Mouse (Mus musculus) urinary bladder, adult 2 months (tissue): ENCODE results near the gene C1ql4. TPM values are rescaled to one million over a fixed set of nuclear protein-coding genes. Genes with fewer than 3 reads are reported as not detected.

Experiments
- DNase-seq: peaks from one replicate; pipeline ENCODE4 v3.0.0; 2022; ENCODE audit warnings: low spot score
- polyA plus RNA-seq: library from polyadenylated mRNA; depleted of rRNA; stranded (reverse); fragments of >200 nt; gene quantifications from 2 replicates; pipeline ENCODE4 v1.2.3, GENCODE M21; 2012; rRNA removed

C1ql4 gene
- polyA plus RNA-seq = not detected in 2 replicates

DNA sequence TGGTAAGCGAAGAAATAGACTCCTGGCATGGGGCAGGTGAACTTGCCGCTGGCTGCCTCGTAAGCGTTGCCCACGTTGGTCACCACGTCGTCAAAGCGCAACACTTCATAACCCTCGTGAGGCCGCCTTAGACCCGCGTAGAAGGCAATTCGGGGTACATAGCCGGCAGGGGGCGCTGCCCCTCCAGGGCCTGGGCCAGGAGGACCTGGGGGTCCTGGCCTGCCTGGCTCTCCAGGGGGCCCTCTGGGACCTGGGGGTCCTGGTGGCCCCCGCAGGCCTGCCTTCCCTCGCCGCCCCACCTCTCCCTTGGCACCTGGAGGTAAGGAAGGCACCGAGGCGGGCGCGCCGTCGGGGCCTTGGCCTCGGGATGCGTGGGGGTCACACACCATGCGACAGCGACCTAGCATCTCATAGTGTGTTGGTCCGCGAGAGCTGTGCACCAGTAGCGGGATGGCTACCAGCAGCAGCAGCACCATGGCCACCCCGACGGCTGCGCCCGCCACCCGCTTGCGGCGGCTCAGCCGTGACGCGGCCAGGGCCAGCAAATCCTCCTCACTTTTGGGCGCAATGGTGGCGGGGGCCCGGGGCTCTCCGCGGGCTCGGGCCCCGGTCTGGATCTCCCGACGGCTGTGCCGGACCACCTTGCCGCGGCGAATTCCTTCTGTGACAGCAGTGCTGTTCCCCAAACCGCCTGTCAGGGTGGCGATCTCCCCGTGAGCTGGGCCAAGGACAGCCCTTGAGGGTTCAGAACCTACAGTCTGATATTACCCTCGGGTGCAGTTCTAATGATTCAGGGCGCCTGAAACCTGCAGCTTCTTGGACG is at the start of gene C1ql4:
Gene C1ql4 (minus strand): TSS at position 565 of the 823 bp plus-strand sequence.
- no peak for DNase-seq

GRCm38 (mm10) chr15:99129956-99130910 is 42.6 kb upstream of the C1ql4 start:
- DNase-seq = no peak

DNA sequence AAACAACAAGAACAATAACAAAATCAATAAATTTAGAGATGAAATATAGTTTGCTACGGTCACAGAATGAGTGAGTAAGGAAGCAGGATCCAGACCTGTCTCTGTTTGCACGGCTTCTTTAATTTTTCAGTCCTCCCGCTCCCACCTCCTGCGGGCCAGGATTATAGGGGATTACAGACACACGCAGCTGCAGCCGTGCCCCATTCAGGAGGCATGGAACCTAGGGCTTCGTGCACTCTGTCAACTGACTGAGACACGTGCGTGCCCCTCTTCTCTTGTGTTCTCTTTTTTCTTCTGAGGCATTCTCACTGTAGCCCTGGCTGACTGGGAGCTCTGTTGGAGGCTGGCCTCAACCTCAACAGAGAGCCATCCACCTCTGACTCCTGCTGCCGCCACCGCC is 41.8 kb upstream of the C1ql4 start:
- DNase-seq = no peak

DNA sequence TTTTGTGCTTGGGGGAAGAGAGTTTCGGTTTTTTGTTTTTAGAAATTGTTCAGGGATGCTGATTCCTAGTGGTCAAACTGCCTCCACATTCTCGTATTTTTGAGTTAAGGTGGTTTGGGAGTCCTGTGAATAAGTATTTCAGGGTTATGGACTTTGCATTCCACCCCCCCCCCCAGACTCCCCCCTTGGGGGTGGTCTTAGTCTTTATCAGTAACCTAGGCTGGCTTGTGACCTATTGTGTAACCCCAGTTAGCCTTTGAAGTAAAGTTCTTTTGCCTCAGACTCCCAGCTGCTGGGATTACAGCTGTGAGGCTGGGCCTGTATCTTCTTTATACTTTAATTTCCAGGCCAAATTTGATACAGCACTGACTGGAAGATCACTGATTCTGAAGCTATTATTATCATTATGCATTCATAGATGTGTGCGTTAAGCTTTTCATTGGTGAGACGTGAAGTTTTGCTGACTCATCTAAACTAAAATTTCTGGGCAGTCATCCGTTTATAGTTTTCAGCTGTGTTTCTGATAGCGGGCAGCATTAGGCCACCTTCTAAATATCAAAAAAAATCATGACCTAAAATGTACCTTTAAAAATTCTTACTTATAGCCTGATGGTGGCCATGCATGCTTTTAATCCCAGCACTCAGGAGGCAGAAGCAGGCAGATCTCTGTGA is 40.4 kb upstream of the C1ql4 start:
- no peak for DNase-seq

DNA sequence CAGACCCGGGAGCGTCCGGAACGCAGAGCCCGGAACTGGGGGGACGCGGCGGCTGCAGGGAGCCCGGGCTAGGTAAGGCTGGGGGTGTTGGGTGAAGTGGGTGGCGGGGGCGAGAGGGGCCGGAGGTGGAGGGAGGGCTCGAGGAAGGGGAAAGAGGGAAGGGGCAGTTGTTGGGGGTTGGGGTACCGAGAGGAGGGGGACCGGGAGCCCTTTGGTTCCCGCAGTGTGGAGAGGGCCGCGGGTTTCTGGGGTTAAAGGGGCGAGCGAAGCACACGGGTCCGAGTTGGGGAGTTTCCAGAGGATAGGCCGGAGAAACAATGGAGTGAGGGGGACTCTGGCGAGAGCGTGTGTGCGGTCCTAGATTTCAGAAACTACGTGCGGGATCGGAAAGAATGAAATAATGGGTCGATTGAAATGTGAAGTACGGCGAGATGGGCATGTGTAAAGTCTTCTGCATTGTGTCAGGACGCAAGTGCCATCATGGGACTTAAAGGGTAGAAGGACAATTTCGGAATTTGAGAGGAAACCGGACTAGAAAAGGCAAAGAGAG is 39.3 kb upstream of the C1ql4 start:
- peak; percentile 24 for DNase-seq

DNA sequence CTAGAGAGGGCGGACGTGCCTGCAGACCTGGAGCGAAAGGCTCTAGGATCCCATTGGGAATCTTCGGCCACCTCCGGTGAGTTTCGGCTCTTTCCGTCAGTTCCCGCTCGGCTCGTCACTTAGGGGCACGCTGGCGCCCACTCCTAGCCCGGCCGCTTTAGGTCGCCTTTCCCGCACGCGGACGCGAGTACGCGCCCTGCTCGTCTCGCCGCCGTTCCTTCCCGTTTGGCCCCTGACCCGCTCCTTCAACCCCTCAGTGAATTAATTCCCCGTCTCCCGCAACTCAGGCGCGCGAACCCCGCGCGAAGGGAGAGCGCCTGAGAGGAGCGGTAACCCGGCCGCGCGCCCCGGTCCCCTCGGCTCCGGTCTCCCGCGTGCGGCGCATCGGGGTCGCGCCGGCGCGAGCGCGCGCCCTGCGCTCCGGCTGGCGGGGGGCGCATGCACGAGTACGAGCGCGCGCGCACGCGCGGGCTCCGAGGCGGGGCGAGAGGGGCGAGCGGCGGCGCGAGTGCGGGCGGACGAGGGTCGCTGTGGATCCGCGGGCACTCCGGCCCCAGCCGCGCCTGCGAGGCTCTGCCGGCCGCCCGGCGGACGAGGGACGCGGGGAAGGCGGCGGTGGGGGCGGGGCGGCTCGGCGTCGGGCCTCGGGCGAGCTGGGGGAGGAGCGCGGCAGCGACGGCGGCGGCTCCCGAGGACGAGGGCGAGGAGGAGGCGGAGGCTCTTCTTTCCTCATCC is 38.6 kb upstream of the C1ql4 start:
- DNase-seq = peak; percentile 69

DNA sequence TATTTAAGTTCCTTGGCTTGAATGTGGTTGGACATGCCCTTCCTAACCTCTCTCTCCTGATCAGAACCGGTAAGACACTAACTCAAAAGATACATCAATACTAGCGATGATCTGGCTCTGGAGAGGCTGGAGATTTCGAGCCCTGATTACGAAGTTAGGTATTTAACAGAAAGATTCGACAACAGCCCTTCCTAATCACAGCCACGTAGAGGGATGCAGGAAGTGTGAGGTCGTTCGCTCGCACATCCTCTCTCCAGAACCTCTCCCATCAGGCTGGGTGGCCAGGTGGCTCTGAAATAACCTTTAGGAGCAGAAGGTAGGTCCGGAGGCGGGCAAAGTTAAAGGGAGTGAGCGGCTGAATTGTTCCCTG is 38.1 kb upstream of the C1ql4 start, which contains the start of gene Spats2:
Gene Spats2 (plus strand): TSS at position 206 of the 370 bp plus-strand sequence.
- no peak for DNase-seq

GRCm38 (mm10) chr15:99122642-99123041 is 35.0 kb upstream of the C1ql4 start:
- no peak for DNase-seq

- no peak for DNase-seq
Measured at GRCm38 (mm10) chr15:99120814-99121213, 33.2 kb upstream of the C1ql4 start.

- no peak for DNase-seq
Measured at GRCm38 (mm10) chr15:99116539-99116938, 28.9 kb upstream of the C1ql4 start.

GRCm38 (mm10) chr15:99115065-99115423 is 27.4 kb upstream of the C1ql4 start:
- no peak for DNase-seq

DNA sequence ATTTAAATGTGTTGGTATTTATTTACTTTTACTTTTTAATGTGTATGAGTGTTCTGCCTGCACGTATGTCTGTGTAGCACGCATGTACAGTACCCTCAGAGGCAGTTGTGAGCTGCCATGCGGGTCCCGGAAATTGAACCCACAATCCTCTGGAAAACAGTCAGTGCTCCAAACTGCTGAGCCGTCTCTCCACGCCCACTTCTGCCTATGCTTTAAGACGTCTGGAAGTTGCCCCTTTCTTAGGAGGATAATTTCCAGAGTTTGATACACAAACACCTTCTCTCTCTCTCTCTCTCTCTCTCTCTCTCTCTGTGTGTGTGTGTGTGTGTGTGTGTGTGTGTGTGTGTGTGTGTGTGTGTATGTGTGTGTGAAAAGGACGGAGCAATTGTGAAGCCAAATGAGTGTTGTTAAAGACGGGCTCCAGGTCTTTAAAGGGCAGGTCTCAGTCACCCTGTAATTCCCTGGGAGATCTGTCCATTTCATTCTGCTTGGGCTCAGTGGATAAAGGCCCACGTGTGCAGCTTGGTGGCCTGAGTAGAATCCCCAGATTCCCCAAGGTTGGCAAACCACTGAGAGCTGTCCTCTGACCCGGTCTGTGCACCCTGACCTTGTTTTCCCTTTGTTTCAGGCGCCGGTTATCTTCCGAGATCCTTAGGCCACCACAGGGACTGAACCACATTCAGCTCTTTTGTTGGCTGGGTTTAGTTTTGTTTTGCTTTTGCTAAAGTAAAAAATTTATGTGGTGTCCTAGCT is 26.9 kb upstream of the C1ql4 start:
- DNase-seq = no peak

DNA sequence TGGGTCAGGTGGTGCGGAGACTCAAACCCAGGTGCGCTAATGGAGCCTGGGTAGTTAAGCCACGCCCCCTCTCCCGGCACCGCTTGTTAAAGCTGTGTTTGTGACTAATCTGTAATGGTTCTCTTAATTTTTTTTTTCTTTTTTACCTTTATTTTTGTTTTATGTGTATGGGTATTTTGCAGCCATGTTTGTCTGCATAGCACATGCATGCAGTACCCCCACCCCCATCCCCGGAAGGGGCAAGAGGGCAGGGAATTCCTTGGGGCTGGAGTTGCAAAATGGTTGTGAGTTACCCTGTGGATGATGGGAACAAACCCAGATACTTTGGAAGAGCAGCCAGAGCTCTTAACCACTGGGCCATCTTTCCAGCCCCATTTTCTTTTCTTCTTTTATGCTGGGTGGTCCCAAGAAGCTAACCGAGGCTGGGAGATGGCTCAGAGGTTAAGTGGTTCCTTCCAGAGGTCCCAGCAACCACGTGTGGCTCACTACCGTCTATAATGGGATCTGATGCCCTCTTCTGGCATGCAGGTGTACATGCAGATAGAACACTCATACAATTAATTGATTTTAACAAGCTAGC is 25.9 kb upstream of the C1ql4 start:
- DNase-seq = no peak

DNA sequence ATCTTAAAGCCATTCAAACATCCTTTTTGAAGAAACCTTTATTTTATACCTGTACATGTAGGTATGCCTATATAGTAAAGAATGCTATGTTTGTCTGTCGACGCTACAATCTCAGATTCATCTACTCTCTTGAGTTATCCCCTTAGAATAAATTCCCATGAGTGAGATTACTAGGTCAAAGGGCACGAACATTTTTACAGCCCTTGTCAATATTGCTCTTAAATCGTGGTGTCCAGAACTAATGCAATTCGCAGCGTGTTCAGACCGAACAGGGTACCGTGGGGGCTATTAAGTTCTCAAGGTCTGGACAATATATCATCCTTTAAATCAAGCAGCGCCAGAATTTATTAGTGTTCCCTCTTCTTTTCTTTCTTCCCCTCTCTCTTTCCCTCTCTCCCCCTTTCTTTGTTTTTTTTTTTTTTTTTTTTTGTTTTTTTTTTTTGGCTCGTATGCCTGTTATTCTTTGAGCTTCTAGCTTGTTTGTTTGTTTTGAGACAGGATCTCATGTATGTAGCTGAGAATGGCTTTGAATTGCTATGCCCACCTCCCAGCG is 25.3 kb upstream of the C1ql4 start:
- no peak for DNase-seq

- no peak for DNase-seq
Measured at GRCm38 (mm10) chr15:99111809-99112208, 24.2 kb upstream of the C1ql4 start.

GRCm38 (mm10) chr15:99111139-99111538 is 23.5 kb upstream of the C1ql4 start:
- DNase-seq = no peak

DNA sequence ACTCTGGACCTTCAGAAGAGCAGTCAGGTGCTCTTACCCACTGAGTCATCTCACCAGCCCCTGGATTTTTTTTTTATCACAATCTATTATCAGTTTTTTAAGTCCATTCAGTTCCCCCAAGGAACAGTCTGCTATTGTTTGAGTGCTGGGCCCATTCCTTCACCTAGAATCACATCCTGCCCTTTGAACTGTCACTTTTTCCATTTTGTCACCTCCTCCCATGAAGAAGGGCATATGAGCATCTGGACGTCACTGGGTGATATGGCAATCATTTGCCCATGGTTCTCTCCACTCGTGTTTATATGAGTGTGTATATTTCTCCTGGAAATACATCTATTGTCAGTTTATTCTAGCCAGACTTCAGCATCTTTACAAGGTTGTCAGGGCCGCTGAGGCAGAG is 20.2 kb upstream of the C1ql4 start:
- DNase-seq = no peak

GRCm38 (mm10) chr15:99105238-99105637 is 17.6 kb upstream of the C1ql4 start:
- no peak for DNase-seq

DNA sequence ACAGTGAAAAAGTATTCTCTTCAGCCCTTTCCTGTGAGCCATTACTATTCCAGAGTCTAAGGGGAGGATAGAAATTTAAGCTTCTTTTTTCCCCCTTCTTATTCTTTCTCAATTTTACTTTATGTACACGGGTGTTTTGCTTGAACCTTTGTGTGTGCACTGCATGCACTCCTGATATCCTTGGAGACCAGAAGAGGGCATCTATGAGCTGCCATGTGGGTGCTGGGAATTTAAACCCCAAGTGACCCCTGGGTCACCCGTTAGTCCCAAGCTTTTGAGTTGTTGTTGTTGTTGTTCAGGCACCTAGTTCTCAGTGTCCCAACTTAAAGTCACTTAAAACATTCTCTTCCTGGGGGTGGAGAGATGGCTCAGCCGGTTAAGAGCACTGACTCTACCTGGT is 12.4 kb upstream of the C1ql4 start:
- DNase-seq = no peak

DNA sequence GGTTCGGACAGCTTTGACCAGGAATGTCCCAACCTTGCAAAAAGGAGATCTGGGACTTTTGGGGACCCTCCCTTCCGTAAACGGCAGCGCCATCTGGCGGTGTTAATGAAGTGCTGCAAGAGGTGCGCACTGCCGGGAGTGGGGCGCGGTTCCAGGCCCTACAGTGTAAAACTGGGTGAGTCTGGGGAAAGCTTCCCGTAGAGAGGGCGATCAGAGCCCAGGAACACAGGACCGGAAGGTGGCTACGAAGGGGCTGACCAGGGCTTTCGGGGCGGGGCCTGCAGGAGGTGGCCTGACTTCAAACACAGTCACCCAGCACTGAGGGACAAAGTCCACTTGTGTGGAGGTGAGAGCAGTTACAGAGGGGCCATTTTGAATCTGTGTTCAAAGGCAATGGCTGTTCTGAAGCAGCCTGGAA is 11.5 kb upstream of the C1ql4 start:
- peak; percentile 48 for DNase-seq
